Mouse (Mus musculus): ENCODE results near the gene Amelx. TPM values are rescaled to one million over a fixed set of nuclear protein-coding genes. Genes with fewer than 3 reads are reported as not detected.

Amelx gene
- total RNA-seq (2015) (not detected in 2 replicates), total RNA-seq (2017) (not detected in 2 replicates)

DNA sequence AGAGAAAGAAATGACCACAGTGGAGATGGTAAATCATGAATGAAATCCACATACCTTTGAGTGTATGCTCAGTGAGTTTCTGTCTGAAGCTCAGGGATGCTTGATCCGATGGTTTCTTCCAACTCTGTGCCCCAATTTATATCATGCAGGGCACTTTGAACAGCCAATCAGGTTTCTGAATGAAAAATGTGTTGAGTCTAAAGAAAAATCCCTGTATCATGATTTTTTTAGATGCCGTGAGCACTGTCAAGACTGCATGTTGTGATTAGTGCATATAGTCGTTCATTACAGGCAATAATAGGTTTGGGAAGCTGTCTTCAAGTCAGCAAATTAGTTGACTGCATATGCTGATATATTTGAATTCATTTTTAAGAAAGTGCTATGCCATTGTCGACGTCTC is at the start of gene Amelx:
TSS of gene Amelx (minus strand) at position 101 of the 400 bp plus-strand sequence.
- no peak for ATAC-seq (replicated peaks; ENCODE audit: poor library complexity)

DNA sequence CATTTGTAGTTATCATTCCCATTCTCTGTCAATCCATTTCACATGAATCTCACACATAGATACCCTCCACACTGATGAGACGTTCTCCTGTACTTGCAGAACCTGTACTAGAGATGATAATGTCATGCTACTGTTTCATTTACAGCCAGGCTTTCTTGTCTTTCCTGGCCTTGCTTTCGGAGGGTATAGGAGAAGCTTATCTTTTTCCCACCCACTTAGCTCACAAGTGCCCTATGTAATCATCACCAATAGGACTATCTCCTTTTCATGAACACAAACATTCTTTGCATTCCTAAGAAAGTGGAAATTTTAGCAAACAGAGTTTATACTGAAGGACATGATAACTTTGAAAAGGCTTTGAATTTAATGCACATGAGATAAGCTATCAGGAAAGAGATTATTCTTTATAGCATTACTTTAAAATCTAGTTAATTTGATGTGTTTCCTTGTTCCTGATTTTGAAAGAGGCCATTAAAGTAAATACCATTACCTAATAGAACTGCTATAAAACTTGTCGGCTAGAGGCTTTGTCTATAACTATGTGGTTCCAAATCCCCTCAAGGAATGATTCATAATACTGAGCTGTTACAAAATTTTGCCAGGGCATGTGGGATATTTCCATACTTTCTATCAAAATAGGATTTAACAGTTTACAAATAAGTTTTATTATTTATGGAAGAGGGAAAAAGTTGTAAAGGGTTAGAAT is 35.5 kb upstream of the Amelx start:
- ATAC-seq (replicated peaks; ENCODE audit: poor library complexity) = no peak

DNA sequence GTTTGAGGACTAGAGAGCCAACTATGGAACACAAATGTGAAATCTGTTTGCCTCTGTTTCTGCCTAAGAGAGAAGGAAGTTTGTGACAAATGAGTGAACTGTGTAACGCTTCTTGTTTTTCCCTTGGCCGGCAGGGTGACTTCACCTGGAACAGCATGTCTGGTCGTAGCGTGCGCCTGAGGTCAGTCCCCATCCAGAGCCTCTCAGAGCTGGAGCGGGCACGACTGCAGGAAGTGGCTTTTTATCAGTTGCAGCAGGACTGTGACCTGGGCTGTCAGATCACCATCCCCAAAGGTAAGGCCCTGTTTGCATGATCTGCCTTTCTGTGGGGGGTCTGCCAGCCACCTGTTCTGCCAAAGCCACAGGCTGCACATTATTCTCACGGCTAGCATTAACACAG is 33.1 kb upstream of the Amelx start:
- ATAC-seq (replicated peaks; ENCODE audit: poor library complexity) = peak; percentile 67

DNA sequence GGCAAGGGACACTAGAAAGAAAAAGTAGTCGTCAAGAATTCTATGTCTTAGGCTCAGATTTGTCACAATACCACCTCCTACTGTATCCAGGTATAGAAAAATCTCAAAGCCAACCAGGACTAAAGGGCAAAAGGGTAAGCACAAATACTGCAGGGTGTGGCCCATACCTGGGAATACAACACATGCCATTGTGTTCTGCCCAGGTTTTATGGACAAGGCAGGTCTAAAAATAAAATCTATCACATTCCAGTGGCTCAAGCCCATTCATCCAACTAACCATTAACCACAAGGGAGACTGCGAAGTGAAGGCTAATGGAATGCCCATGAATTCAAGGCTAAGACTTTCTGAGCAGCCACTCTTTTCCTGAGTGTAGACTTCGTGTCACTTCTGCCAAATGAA is 23.0 kb upstream of the Amelx start:
- no peak for ATAC-seq (replicated peaks; ENCODE audit: poor library complexity)

DNA sequence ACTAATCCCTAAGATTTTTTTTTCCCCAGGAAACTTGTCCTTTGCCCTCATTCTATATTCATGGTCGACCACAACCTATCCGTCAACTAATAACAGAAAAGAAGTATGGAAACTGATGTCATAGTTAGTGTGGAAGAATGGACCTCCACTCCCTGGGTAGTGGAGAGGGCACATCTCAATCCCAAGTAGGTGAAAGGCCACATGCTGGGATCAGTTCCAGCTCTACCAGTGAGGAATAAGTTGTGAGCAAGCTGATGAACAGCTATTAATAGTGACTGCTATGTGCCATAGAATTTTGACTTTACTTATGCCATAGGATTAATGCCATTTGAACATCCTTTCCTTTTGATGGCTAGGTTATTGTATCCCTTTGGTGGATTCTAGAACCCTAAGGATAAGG is 8.4 kb downstream of the Amelx start:
- ATAC-seq (replicated peaks; ENCODE audit: poor library complexity) = no peak

DNA sequence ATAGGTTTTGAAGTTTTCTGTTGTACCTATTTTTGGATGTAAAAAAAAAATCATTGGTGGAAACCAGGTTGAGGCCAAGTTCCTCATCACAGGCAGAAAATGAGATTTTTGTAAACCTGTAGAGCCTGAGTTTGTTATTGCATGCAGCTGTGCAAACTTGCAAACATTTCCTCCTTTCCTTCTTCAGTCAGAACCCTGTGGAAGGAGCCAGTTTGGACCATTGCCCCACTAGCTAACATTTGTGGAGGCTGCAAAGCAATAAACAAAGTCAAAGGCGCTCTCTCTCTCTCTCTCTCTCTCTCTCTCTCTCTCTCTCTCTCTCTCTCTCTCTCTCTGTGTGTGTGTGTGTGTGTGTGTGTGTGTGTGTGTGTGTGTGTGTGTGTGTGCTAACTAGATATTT is 13.2 kb downstream of the Amelx start:
- no peak for ATAC-seq (replicated peaks; ENCODE audit: poor library complexity)

DNA sequence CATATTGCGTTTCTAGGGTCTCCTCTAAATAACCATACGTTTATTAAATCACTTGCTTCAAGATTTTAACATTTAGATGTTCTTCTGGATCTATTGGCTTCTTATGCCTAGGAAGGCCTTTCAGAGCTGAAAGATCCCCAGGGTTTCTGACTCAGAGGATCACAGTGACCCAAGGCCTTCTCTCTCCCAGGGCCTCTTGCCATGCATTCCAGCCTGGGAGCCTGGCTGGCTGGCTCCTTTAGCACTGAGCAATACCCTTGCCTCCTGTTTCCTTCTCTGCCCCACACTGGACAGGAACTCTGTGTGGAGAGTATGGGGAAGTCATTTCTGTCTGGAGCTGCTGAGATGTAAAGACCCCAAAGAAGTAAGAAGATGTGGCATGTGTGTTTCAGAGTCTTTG is 16.0 kb downstream of the Amelx start:
- ATAC-seq (replicated peaks; ENCODE audit: poor library complexity) = no peak

DNA sequence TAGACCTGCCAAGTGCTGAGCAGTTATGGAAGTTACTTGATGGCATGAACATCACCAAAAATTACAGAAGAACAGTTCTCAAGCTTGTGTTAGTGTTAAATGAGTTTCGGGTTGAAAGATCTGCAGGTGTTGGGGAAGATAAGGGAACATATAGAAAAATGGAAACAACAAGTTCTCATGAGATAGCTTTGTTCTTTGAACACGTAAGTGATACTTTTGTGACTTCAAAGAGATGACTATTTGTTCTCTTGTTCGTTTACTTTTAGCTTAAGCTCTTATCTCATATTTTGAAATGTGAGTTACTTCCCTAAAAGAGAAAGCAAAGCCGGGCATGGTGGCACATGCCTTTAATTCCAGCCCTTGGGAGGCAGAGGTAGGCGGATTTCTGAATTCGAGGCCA is 28.6 kb downstream of the Amelx start:
- peak; percentile 90 for ATAC-seq (replicated peaks; ENCODE audit: poor library complexity)

DNA sequence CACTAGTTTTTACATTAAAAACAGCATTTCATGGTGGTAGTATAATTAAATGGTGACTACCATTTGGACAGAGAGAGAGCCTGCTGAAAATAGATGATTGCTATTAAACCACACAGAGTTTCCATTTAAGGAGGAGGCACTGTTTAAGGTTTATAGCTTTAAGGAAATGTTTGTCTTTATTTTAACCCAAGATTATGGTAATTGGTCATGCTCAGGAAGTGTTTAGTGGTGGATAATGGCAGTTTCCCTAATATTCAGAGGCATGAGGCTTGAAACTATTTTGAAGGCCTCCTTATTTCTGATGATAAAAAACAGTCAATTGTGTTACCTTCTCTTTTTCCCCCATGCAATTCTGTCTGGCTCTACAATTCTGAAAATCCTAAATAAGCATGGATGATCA is 33.2 kb downstream of the Amelx start:
- no peak for ATAC-seq (replicated peaks; ENCODE audit: poor library complexity)

DNA sequence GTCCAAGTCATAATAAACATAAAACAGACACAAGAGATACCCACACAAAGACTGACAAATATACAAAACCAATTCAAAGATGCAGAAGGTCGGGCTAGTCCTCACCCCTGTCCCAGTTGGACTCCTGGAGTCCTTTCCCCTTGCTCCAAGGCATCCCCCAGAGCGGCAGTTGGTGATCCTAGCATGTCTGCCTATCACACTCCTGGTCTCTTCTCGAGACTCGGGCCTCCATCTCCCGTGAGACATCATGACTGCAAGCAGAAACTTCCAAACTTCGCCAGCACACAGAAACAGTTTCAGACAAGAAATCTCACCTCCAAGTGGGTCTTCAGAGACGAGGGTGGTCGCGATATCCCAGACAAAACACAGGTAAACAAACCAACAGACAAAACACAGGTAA is 46.5 kb downstream of the Amelx start:
- no peak for ATAC-seq (replicated peaks; ENCODE audit: poor library complexity)

DNA sequence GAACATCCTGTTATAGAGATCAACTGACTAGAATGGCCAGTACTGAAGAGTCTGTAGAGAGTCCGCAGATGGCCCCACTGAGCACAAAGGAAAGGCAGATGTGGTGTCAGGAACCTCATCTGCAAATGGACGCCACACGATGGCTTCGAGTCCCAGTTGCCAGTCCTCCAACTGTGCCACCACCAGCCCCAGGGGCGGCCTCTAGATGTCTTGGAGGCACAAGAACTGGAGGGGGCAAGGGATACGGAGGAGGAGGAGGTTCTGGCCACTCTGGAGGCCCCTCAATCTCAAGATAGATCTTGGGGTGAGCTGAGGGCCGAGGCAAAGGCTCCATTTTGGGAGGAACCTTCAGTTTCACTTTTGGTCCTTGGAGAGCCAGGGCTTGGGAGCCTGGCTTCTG is 47.2 kb downstream of the Amelx start:
- ATAC-seq (replicated peaks; ENCODE audit: poor library complexity) = no peak

Other genes with a start within 250 kb of the Amelx start
- 36.3 and 41.6 TPM in 2 replicates for gene Hccs, start 133.2 kb upstream of the Amelx start, total RNA-seq (2015)
- gene Hccs, start 133.2 kb upstream of the Amelx start, total RNA-seq (2017) = 36.1 and 37.6 TPM in 2 replicates